Mouse (Mus musculus): Measurements from ENCODE around the gene Gsdma.

The Gsdma gene

GRCm38 (mm10) chr11:98709001-98709741 is 45.0 kb downstream of the Gsdma start:
- DNase-seq (ENCODE audit: low read depth, low spot score), result peak; percentile 29

- DNase-seq (ENCODE audit: low read depth, low spot score), result peak; percentile 76
These were observed 46.4 kb downstream of the Gsdma start for GRCm38 (mm10) chr11:98710416-98711045.

GRCm38 (mm10) chr11:98711046-98711434 is 46.9 kb downstream of the Gsdma start:
- DNase-seq (ENCODE audit: low read depth, low spot score), result no peak

GRCm38 (mm10) chr11:98712009-98712408 is 47.9 kb downstream of the Gsdma start:
- DNase-seq (ENCODE audit: low read depth, low spot score), result peak; percentile 30

- no peak for DNase-seq (ENCODE audit: low read depth, low spot score)
These were observed 49.6 kb downstream of the Gsdma start for GRCm38 (mm10) chr11:98713703-98714102.

GRCm38 (mm10) chr11:98715946-98716345 is 51.8 kb downstream of the Gsdma start:
- no peak for DNase-seq (ENCODE audit: low read depth, low spot score)

GRCm38 (mm10) chr11:98717904-98718303 is 53.8 kb downstream of the Gsdma start:
- DNase-seq (ENCODE audit: low read depth, low spot score), result peak; percentile 45

GRCm38 (mm10) chr11:98720756-98721155 is 56.6 kb downstream of the Gsdma start:
- no peak for DNase-seq (ENCODE audit: low read depth, low spot score)

GRCm38 (mm10) chr11:98721458-98722226 is 57.5 kb downstream of the Gsdma start:
- no peak for DNase-seq (ENCODE audit: low read depth, low spot score)

- no peak for DNase-seq (ENCODE audit: low read depth, low spot score)
These were observed 58.9 kb downstream of the Gsdma start for GRCm38 (mm10) chr11:98723098-98723497.

- DNase-seq (ENCODE audit: low read depth, low spot score), result no peak
These were observed 61.9 kb downstream of the Gsdma start for GRCm38 (mm10) chr11:98725926-98726506.
